Mouse (Mus musculus): ENCODE measurements around the gene Gm21209.
"Not testable (repeated sequence)": the region's sequence is repeated elsewhere in the genome, so short reads cannot be mapped to it uniquely, and the experiment has no call there.

Gm21209 gene

GRCm38 (mm10) chrY:49570856-49571255 is at the start of gene Gm21209:
Gene Gm21209 (plus strand): TSS chrY:49571156.
- not testable (repeated sequence) for DNase-seq (ENCODE audit: low spot score)
